Mouse (Mus musculus): Measurements from ENCODE around the gene Exoc8.

Exoc8 gene

DNA sequence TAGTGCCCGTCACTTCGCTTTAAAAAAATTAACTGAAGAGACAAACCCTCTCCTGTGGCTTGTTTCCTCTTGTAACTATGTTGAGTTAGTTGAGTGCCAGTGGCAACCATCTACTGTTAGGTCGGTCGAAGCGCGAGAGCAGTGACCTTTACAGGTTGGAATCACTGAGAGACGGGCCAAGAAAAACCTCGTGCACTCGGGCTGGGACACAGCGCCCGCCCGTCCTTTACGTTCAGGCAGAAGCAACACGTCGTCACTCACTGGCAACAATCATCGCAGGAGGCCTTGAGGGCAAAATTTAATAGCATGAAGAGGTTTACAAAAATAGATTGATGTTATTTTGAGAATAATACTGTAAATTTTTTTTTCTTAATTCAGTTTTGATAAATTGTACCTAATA is 12.4 kb upstream of the Exoc8 start:
- DNase-seq (ENCODE audit: low spot score in 2 of 2), result no peak

DNA sequence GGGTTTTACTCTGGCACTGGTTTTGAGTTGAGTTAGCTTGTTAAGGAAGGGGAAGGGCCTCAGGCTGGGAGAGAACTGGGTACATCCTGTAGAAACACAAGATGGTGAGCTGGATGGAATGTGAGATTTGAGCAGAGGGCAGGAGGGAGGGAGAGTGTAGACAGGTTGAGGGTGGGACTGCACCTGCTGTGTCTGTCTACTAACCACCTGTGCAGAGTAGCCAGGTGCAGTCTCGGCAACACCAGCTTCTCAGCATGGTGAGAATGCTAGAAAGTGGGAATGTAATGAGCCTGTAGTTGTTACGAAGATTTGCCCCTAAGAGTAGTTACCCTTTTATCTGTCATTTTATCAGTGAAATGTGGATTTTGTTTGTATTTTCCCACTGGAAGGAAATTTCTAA is 8.0 kb upstream of the Exoc8 start:
- DNase-seq (ENCODE audit: low spot score in 2 of 2), result no peak

DNA sequence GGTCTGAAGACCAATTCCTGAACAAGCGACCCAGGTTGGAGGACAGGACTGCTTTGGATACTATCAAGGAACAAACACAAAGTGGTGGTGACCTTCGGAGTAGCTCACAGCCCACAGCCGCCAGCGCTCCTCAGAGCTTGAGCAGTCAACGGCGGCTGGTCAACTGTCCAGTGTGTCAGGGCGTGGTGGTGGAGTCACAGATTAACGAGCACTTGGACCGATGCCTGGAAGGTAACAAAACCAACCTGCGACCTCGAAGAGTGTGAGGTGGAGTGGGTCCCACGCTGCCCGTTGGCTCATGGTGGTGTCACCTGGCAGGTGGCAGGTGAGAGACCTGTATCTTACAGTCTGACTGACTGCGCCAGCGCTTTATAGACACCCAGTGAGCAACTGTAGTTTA is 5.7 kb upstream of the Exoc8 start:
- no peak for DNase-seq (ENCODE audit: low spot score in 2 of 2)

DNA sequence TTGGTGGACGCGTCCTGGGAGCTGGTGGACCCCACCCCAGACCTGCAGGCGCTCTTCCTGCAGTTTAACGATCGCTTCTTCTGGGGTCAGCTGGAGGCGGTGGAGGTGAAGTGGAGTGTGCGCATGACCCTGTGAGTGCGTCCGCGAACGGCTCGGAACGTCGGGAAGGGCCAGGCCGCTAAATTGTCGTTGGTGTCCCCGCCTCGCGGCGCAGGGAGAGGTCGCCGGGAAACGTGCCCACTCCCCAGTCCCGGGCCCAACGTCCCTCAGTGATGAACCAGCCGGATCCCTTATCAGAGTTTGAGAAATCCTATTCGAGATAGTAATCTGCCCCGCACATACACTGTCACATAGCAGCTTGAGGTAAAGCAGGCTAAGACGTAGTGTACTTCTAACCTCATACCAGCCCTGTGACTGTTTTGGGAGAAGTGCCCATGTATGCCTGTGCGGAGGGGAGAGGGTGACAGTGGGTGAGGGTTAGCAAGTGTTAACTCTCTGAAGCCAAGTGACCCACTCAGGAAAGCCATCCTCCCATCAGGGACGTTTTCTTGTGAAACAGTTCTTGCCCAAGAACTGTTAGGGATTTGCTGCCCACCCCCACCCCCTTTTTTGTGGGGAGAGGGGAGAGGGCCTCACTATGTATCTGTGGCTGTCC is 873 bp upstream of the Exoc8 start:
- no peak for DNase-seq (ENCODE audit: low spot score in 2 of 2)

DNA sequence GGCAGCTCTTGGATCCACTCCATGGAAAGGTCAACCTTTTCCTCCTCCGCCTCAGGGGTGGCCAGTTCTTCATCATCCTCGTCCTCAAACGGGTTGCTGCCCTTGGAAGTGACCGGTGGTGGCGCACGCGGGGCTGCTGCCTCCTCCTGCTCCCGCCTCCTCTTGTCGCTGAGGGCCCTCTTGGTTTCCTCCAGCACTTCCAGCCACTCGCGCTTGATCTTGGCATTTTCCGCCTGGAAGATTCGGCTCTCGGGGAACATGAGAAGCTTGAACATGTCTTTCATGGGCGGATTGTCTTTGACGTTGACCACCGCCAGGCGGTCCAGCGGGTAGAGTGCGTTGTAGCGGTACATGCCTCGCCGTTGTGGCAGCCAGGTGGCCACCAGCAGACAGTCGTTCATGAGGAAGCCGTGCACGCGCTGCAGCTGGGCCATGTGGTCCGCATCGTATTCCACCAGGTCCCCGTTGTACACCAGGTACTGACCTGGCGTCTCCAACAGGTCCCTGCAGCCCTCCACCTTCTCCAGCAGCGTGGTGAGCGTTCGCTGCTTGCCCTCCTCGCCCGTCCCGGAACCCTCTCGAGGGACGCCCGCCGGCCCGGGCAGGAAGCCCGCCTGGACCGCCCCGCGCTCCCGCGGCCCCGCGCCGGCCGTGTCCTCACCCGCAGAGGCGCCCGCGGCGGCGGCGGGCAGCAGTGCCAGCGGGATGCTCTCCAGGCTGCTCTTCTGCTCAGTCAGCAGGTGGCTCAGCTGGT is 696 bp downstream of the Exoc8 start:
- peak; percentile 53 to 65 for DNase-seq (ENCODE audit: low spot score in 2 of 2)

DNA sequence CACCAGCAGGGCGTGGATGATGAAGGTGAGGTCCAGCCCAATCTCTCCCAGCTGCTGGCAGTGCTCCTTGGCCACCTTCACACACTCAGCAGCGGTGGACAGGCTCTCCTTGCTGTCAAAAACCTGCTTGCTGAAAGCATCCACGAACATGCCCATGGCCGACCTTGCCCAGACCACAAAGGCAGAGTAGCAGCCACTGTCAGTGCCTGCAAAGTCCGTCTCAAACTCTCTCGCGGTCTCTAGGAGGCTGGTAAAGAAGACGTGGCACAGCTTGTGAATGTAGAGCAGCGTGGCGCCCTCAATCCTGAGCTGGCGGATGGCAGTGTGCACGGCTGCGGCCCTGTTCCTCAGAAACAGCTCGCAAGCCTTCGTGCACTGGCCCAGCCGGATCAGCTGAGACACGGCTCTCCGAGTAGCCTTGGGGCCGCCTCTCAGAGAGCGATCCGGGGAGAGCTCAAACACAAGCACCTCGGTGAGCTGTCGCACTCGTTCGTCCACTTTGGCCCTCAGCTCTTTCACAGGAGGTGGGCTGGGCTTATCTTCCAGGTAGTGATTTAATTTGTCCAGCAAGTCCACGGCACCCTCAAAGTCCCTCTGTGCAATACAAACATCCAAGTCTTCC is 1.4 kb downstream of the Exoc8 start:
- no peak for DNase-seq (ENCODE audit: low spot score in 2 of 2)

DNA sequence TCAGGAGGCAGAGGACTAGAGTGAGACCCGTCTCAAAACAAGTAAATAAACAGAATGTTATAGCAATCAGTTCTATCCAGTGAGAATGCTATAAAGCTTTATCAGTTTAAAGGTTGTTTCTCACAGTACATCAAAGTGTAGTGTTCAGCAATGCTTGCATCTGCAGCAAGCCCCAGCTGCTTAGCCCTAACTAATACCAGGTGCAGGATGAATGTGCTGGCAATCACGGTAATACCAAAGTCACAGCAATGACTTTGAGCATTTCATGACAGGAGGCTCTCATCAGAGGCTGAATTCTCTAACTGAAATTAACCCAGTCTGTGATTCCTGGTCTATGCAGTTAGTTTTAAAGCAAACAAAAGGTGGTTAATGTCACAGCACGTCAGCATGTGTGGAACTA is 4.9 kb downstream of the Exoc8 start:
- DNase-seq (ENCODE audit: low spot score in 2 of 2), result no peak

DNA sequence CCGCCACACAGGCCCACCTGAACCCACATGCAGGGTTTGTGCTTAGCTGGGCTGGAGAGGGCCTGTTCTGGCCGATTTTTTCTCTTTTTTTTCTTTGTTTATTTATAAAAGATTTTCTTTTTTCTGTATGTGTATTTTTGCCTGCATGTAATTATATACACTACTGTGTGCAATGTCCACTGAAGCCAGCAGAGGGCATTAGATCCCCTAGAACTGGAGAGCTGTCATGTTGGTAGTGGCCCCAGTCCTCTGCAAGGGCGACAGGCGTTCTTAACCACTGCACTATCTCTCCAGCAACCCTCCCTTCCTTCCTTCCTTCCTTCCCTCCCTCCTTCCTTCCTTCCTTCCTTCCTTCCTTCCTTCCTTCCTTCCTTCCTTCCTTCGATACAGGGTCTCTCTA is 9.1 kb downstream of the Exoc8 start:
- DNase-seq (ENCODE audit: low spot score in 2 of 2), result no peak

DNA sequence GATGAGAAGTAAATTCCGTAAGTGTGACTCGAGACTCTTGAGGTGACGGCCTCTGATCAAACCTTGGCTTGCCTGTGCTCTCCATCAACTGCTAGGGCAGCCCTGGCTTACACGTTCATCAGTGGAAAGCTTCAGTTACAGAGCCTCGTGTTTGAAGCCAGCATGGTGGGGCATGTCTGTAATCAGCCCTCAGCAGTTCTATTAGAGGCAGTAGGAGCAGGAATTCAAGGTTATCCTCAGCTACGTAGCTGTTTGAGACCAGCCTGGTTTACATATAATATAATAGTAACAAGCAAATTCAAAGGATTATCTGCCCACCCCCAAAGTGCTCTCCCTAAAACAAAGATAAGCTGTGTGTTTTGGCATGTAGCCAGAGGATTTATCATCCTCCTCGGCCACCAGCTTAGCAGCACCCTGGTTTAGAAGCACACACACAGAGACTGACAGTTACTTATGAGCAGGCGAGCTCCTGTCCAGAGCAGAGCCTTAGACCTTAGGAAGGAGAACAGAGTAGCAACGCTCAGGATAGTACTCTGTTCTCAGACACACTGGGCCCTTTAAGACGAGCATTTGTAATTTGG is 18.5 kb downstream of the Exoc8 start:
- no peak for DNase-seq (ENCODE audit: low spot score in 2 of 2)

DNA sequence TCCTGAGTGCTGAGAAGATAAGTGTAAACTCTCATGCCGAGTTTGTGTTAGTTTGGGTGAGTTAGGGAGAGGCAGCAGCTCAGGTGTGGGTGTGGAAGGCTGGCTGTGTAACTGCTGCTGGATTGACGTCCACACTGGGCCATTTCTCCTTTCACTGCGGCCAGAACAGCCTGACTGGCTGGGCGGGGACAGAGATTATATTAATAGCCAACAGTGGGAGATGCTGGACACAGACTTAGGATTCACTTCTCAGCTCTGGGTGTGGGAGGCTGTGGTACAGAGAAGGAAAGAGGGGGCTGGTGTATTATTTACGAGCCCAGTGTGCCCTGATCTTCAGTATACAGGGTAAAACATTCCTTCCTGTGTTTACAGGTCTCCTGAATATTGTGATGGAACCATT is 19.4 kb downstream of the Exoc8 start:
- peak in 1 of 2 experiments; percentile 29 for DNase-seq (ENCODE audit: low spot score in 2 of 2)

DNA sequence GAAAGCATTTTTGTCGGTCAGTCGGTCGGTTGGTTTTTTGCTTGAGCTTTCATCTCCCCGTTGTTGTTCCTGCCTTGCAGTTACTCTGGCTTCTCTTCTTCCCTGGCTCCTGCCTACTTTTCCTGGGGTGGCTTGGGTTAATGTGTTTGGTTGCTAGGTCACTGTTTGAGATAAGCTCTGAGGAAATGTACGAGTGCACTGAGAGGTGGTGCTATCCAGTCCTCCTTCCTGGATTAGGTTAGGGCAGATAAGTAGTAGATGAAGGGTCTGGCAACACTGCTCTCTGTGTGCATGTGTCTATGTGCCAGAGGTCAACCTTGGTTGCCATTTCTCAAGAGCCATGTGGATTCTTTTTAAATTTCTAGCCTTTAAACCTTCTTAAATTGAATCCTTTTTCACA is 24.8 kb downstream of the Exoc8 start:
- no peak for DNase-seq (ENCODE audit: low spot score in 2 of 2)

DNA sequence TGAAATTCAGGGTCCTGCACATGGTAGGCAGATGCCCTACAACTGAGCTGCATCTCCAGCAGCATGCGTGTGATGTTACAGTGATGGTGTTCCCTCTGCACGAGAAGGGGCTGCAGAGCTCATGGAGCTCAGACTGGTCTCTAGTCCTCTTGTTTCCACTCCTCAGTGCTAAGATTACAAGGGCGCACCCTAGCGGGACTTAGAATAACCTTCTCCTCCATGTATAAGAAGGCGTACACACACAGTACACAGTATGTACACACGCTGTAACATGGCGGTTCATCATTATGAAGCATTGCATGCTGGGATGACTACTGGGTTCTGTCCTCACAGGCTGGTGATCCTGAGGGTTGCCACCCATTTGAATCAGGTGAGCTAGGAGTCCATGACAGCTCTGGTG is 25.4 kb downstream of the Exoc8 start:
- no peak for DNase-seq (ENCODE audit: low spot score in 2 of 2)

DNA sequence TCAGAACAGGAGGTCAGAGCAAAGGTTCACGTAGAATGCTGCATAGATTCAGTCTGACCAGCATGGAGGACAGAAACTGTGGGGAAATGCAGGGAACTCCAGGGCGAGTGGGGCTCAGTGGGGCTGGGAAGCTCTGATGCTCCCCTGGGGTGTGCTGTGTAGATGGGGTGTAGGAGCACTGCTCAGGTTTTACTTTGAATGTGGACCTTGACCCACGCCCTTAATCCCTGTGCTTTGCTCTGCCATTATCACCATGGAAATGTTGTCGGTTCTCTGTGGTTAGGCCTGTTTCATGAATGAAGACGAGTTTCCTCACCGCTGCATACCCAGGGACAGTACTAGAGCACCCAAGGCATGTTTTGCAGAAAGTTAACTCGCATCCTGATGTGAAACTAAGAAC is 26.0 kb downstream of the Exoc8 start:
- DNase-seq (ENCODE audit: low spot score in 2 of 2), result no peak

DNA sequence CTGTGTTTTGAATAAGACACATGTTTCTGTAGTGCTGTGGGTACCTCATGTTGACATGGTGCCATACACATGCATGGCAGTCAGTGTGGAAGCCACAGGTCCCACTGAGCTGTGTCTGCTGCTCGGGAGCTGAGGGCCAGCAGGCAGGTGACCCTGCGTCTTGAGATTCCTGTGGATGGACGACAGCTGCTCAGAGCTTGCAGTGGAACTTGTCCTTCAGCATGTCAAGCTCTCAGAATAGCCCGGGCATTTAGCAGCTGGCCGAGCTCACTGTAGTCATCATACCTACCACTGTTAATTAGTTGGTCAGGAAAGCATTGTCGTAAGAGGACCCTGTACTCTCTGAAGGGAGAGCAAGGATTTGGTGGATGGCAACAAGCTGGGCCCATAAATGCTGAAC is 27.8 kb downstream of the Exoc8 start:
- DNase-seq (ENCODE audit: low spot score in 2 of 2), result no peak

DNA sequence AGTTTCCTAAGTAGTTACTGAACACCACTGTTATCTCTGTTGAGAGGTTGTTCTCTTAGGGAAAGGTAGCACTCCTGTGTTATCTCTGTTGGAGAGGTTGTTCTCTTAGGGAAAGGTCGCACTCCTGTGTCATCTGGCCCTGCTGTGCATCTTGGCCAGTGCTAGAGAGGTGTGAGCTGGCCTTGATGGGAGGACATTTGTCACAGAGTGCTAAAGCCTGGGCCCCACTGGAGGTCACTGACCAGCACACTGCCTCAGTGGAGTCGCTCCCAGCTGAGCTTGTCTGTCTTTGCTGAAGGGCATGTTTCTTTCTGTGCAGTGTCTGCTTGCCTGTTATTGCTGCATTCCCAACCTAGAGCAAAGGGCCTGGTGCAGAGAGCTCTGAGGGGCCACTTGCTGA is 30.4 kb downstream of the Exoc8 start:
- no peak for DNase-seq (ENCODE audit: low spot score in 2 of 2)

DNA sequence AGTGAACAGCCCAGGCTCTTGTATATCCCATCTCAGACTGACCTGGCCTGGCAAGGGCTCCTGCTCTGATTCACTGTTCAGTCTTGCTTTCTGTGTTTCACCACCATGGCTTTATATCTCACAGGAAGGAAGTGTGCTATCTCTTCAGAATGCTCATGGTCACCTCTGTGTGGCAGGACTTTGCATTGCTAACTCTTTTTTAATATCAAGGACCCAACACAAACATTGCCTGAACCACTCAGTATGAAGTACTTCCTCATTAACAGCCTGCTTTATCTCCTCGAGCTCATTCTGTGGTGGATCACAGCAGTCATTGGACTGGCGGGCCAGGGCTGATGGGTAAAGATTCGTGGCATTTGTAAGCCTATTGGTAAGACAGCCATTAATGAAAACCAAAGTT is 30.8 kb downstream of the Exoc8 start:
- no peak for DNase-seq (ENCODE audit: low spot score in 2 of 2)

DNA sequence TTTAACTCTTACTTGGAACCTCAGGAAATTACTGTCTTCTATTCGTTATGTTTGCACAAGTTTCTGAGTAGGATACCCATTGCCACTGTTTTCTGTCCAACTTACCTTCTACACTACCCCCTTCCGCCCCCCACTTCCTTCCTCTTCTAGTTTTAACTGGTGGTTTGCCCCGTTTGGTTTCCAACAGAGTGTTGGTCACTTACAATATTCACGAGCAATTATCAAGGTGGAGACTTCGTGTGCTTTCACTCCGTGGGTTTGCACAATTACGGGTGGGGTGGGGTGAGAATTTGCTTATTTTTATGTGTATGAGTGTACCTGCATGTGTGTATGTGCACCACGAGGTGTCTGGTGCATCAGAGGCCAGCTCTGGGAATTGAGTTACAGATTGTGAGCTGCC is 33.8 kb downstream of the Exoc8 start:
- no peak for DNase-seq (ENCODE audit: low spot score in 2 of 2)

DNA sequence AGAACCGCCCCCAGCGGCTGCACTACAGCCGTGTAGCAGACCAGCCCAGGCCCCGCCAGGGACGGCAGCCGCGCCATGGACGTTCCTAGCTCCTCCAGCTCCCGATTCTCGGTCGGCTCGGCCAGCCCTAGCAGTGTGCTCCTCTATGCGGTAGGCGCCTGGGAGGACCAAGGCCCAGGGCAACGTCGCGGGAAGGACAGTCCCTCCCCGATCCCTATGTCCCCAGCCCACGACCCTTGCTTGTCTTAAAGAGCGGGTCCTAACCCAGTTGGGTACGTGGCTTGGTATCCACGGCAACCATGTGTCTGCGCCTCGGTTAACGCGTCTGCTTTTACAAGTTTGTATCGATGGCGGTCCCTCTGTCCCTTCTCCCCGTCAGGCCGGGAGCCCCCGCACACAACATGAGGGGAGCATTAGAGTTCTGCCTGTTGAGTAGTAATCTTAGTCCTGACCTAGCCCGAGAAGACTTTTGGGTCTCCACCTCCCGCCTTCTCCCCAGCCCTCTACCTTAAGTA is 34.3 kb downstream of the Exoc8 start:
- DNase-seq (ENCODE audit: low spot score in 2 of 2), result peak in 1 of 2 experiments; percentile 20

DNA sequence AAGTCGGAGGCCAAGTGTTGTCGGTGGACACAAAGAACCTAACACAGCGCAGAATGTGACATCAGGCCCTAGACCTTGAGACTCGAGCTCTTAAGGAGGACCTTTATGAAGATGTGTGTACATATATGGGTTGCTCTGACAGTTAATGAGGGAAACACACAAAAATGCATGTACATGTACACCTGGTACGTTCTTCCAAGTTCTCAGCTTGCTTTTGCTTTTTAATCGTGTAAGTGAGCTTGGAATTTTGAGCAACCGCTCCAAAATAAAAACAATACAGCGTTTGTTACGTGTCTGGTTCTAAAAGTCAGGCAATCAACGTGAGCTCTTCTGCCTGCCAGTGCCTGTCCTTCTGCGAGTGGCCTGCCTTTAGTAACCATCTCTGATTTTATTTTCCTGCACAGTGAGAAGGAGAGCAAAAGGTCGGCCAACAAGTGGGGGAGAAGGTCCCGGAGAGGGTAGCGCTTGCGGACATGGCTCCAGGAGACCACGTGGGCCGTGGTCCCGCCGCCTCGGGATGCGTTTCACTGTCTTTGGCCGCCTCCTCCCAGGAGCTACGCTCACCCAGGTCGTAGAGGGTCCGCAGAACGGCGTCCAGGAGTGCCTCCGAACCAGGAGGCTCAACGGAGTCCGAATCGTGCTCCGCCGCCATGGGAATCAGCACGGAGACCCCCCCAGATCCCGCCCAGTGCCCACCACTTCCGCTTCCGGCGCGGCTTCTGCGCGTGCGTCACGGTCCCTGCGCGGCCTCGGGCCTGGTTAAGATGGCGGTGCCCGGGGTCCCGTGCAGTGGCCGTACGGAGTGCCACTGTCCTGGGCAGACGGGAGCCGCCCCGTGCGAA is 35.0 kb downstream of the Exoc8 start, which contains the start of the genes Gnpat and 2810004N23Rik:
Gene Gnpat, plus strand, starts transcription at position 713 of the 842 bp plus-strand sequence.
Gene 2810004N23Rik, minus strand, starts transcription at position 800 of the 842 bp plus-strand sequence.
- DNase-seq (ENCODE audit: low spot score in 2 of 2), result peak; percentile 87 to 89

DNA sequence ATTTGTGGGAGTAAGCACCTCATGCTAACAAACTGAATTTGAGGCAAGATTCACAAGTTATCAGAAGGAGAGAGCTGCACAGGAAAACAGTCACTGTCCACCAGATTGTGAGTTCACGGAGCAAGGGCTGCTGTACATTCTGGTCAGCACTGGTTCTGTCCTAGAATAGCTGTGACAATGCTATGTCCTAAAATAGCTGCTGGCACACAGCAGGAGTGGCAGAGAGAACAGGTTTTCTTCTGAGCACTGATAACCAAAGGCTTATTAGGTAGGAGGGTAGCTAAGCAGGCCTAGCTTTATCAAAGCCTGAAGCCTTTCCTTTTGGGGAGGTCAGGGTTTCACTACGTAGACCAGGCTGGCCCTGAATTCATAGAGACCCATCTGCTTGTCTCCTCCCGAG is 37.3 kb downstream of the Exoc8 start:
- no peak for DNase-seq (ENCODE audit: low spot score in 2 of 2)

DNA sequence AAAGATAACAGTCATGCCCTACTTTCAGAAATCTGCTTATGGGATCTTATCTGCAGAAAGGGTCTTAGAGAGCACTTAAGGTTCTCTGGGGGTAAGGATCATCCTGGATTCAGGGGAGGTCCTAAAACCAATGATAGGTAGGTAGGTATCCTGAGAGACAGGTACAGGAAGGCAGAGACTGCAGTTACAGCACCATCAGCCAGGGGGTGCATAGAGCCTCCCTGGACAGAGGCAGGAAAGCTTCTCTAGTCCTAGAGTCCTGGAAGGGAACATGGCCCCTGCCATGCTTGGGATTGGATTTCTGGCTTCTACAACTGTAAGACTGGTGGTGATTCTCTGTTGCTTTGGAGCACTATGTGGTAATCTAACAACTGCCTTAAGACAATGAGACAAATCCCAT is 38.0 kb downstream of the Exoc8 start:
- DNase-seq (ENCODE audit: low spot score in 2 of 2), result no peak

All from right cerebral cortex, postnatal 36 days (tissue).